Mouse (Mus musculus): ENCODE results near the gene Gm9837. TPM values are rescaled to one million over a fixed set of nuclear protein-coding genes. Genes with fewer than 3 reads are reported as not detected.

Gene Gm9837
- polyA plus RNA-seq, 1 experiment = not detected

GRCm38 (mm10) chr11:53489007-53489406, 18.7 kb upstream of the Gm9837 start:
- no peak overlapping the region for H3K4me3 ChIP-seq (ENCODE audit: insufficient read depth, low read length)
- TF ChIP-seq CTCF (IDR thresholded peaks at IDR 0.05; ENCODE audit: low read depth, low read length) = peak; percentile 13; the same call in 1 of the 2 replicates
- no peak for TF ChIP-seq POLR2A (IDR thresholded peaks at IDR 0.05; ENCODE audit: borderline replicate concordance, low read depth, low read length)
- no peak overlapping the region for H3K27ac ChIP-seq (ENCODE audit: insufficient read depth, low read depth, low read length)
- H3K4me1 ChIP-seq (ENCODE audit: control insufficient read depth, insufficient read depth, low read length) = peaks cover 42% of the 10 kb centered on the region

- peaks cover 24% of the 10 kb centered on the region for H3K4me1 ChIP-seq (ENCODE audit: control insufficient read depth, insufficient read depth, low read length)
- peak overlapping the region; percentile 12; the same call in 1 of the 2 replicates for H3K4me3 ChIP-seq (ENCODE audit: insufficient read depth, low read length)
- H3K27ac ChIP-seq (ENCODE audit: insufficient read depth, low read depth, low read length) = no peak overlapping the region
- no peak for TF ChIP-seq POLR2A (IDR thresholded peaks at IDR 0.05; ENCODE audit: borderline replicate concordance, low read depth, low read length)
- TF ChIP-seq CTCF (IDR thresholded peaks at IDR 0.05; ENCODE audit: low read depth, low read length) = no peak
Measured at GRCm38 (mm10) chr11:53486822-53487594, 16.7 kb upstream of the Gm9837 start.

GRCm38 (mm10) chr11:53486351-53486750, 16.1 kb upstream of the Gm9837 start:
- TF ChIP-seq POLR2A (IDR thresholded peaks at IDR 0.05; ENCODE audit: borderline replicate concordance, low read depth, low read length) = no peak
- no peak for TF ChIP-seq CTCF (IDR thresholded peaks at IDR 0.05; ENCODE audit: low read depth, low read length)
- Histone ChIP-seq H3K27ac (ENCODE audit: insufficient read depth, low read depth, low read length) (no peak overlapping the region), H3K4me3 (ENCODE audit: insufficient read depth, low read length) (no peak overlapping the region), H3K4me1 (ENCODE audit: control insufficient read depth, insufficient read depth, low read length) (peaks cover 18% of the 10 kb centered on the region)

- no peak overlapping the region for H3K4me3 ChIP-seq (ENCODE audit: insufficient read depth, low read length)
- TF ChIP-seq POLR2A (IDR thresholded peaks at IDR 0.05; ENCODE audit: borderline replicate concordance, low read depth, low read length) (no peak), CTCF (IDR thresholded peaks at IDR 0.05; ENCODE audit: low read depth, low read length) (peak; percentile 35; the same call in 1 of the 2 replicates)
- H3K27ac ChIP-seq (ENCODE audit: insufficient read depth, low read depth, low read length) = no peak overlapping the region
- peaks cover 14% of the 10 kb centered on the region for H3K4me1 ChIP-seq (ENCODE audit: control insufficient read depth, insufficient read depth, low read length)
Measured at GRCm38 (mm10) chr11:53485719-53486118, 15.4 kb upstream of the Gm9837 start.

- H3K4me1 ChIP-seq (ENCODE audit: control insufficient read depth, insufficient read depth, low read length) = peaks cover 14% of the 10 kb centered on the region
Measured at GRCm38 (mm10) chr11:53483159-53483891, 13.0 kb upstream of the Gm9837 start.

GRCm38 (mm10) chr11:53481088-53481730, 10.9 kb upstream of the Gm9837 start:
- H3K4me3 ChIP-seq (ENCODE audit: insufficient read depth, low read length) = no peak overlapping the region
- TF ChIP-seq CTCF (IDR thresholded peaks at IDR 0.05; ENCODE audit: low read depth, low read length) = no peak
- TF ChIP-seq POLR2A (IDR thresholded peaks at IDR 0.05; ENCODE audit: borderline replicate concordance, low read depth, low read length) = no peak
- H3K4me1 ChIP-seq (ENCODE audit: control insufficient read depth, insufficient read depth, low read length) = no peaks in the 10 kb centered on the region
- no peak overlapping the region for H3K27ac ChIP-seq (ENCODE audit: insufficient read depth, low read depth, low read length)

More at GRCm38 (mm10) chr11:53483159-53483891, 13.0 kb upstream of the Gm9837 start:
- Histone ChIP-seq H3K27ac (ENCODE audit: insufficient read depth, low read depth, low read length) (no peak overlapping the region), H3K4me3 (ENCODE audit: insufficient read depth, low read length) (no peak overlapping the region)
- TF ChIP-seq CTCF (IDR thresholded peaks at IDR 0.05; ENCODE audit: low read depth, low read length) = no peak
- TF ChIP-seq POLR2A (IDR thresholded peaks at IDR 0.05; ENCODE audit: borderline replicate concordance, low read depth, low read length) = no peak

- H3K4me1 ChIP-seq (ENCODE audit: control insufficient read depth, insufficient read depth, low read length) = no peaks in the 10 kb centered on the region
- H3K4me3 ChIP-seq (ENCODE audit: insufficient read depth, low read length) = peak within 1 kb of the TSS; percentile 57
- no peak within 1 kb of the TSS for H3K27ac ChIP-seq (ENCODE audit: insufficient read depth, low read depth, low read length)
- TF ChIP-seq POLR2A (IDR thresholded peaks at IDR 0.05; ENCODE audit: borderline replicate concordance, low read depth, low read length) = no peak
- TF ChIP-seq CTCF (IDR thresholded peaks at IDR 0.05; ENCODE audit: low read depth, low read length) = no peak
Measured at GRCm38 (mm10) chr11:53479783-53480301, 9.6 kb upstream of the Gm9837 start, which contains the start of the genes Gm9945 and Sowaha. TSS of gene Gm9945 (plus strand) at chr11:53480166. TSS of gene Sowaha (minus strand) at chr11:53480274.

- TF ChIP-seq CTCF (IDR thresholded peaks at IDR 0.05; ENCODE audit: low read depth, low read length) = no peak
- H3K27ac ChIP-seq (ENCODE audit: insufficient read depth, low read depth, low read length) = no peak overlapping the region
- H3K4me3 ChIP-seq (ENCODE audit: insufficient read depth, low read length) = peak overlapping the region; percentile 57
- H3K4me1 ChIP-seq (ENCODE audit: control insufficient read depth, insufficient read depth, low read length) = no peaks in the 10 kb centered on the region
Measured at GRCm38 (mm10) chr11:53479171-53479782, 9.0 kb upstream of the Gm9837 start.

Measured in bone marrow macrophage, adult 2 months (primary cell).